Mouse (Mus musculus) cerebellum, adult 2 months (tissue): Measurements from ENCODE around the gene Tnrc6b. TPM values are rescaled to one million over a fixed set of nuclear protein-coding genes. Genes with fewer than 3 reads are reported as not detected.

ENCODE experiments used
- DNase-seq, 2 experiments: peaks; one replicate each; pipeline ENCODE4 v3.0.0; 2021
- H3K27ac ChIP-seq: fragments of 200-500 bp; 2 replicates; pipeline ENCODE4 v1.5.1; 2012; ENCODE audit warnings: low read length, control low read depth, inconsistent platforms; ENCODE audit not compliant: insufficient read depth
- H3K27me3 ChIP-seq: fragments of 200-500 bp; 2 replicates; pipeline ENCODE4 v1.6.1; 2012; ENCODE audit warnings: inconsistent platforms, mild to moderate bottlenecking, low read length, moderate library complexity; ENCODE audit not compliant: control insufficient read depth, insufficient read depth
- H3K4me1 ChIP-seq: fragments of 200-500 bp; 2 replicates; pipeline ENCODE4 v1.6.1; 2011; ENCODE audit warnings: low read length; ENCODE audit not compliant: control insufficient read depth, insufficient read depth
- H3K4me3 ChIP-seq: fragments of 200-500 bp; replicated peaks from 2 replicates; pipeline ENCODE3; 2011; ENCODE audit warnings: mild to moderate bottlenecking, low read depth, low read length, control low read depth; ENCODE audit not compliant: insufficient read depth
- CTCF ChIP-seq: fragments of 200-500 bp; IDR thresholded peaks from 2 replicates; pipeline ENCODE4 v1.5.1; 2011; ENCODE audit warnings: low read depth, mild to moderate bottlenecking, control low read depth, low read length, moderate library complexity, borderline replicate concordance; ENCODE audit not compliant: insufficient read depth
- POLR2A ChIP-seq: fragments of 200-500 bp; IDR thresholded peaks from 2 replicates; pipeline ENCODE4 v1.6.1; 2011; ENCODE audit warnings: low read length, control low read depth, borderline replicate concordance; ENCODE audit not compliant: insufficient read depth
- WGBS: fragments of 180-500 bp; shearing (Covaris S2); methylation state at CpG from one replicate; pipeline ENCODE4 v1.1.7; 2018; 5-methylcytosine and 5-hydroxymethylcytosine counted together
- polyA plus RNA-seq: library from polyadenylated mRNA; depleted of rRNA; stranded (reverse); fragments of >200 nt; gene quantifications from 2 replicates; pipeline ENCODE4 v1.2.3, GENCODE M21; 2012

Gene Tnrc6b
- polyA plus RNA-seq, 1 experiment: 32.5 TPM

- Histone ChIP-seq H3K27me3 (no peaks in the 10 kb centered on the region), H3K4me3 (no peak overlapping the region), H3K27ac (no peak overlapping the region), H3K4me1 (peaks cover 5% of the 10 kb centered on the region)
- 88% methylated on average over 7 of the region's 7 CpGs for WGBS
- TF ChIP-seq CTCF: no peak
- no peak for TF ChIP-seq POLR2A
- DNase-seq: no peak
These were observed 103.7 kb downstream of the Tnrc6b start for GRCm38 (mm10) chr15:80814792-80815191.

GRCm38 (mm10) chr15:80822276-80822675 lies 111.2 kb downstream of the Tnrc6b start:
- TF ChIP-seq CTCF: no peak
- no peak for TF ChIP-seq POLR2A
- Histone ChIP-seq H3K4me3 (no peak overlapping the region), H3K27ac (no peak overlapping the region), H3K27me3 (no peaks in the 10 kb centered on the region), H3K4me1 (peaks cover 9% of the 10 kb centered on the region)
- no peak for DNase-seq
- WGBS: 27% methylated on average over 1 of the region's 1 CpGs

- Histone ChIP-seq H3K4me3 (no peak overlapping the region), H3K27me3 (no peaks in the 10 kb centered on the region), H3K27ac (no peak overlapping the region), H3K4me1 (peaks cover 10% of the 10 kb centered on the region)
- DNase-seq: no peak
- TF ChIP-seq CTCF (no peak), POLR2A (no peak)
- WGBS: 86% methylated on average over 3 of the region's 3 CpGs
These were observed 120.1 kb downstream of the Tnrc6b start for GRCm38 (mm10) chr15:80831170-80831569.

GRCm38 (mm10) chr15:80832808-80833207 lies 121.7 kb downstream of the Tnrc6b start:
- Histone ChIP-seq H3K4me1 (peaks cover 15% of the 10 kb centered on the region), H3K27ac (no peak overlapping the region), H3K27me3 (no peaks in the 10 kb centered on the region), H3K4me3 (no peak overlapping the region)
- DNase-seq: no peak
- TF ChIP-seq POLR2A (no peak), CTCF (no peak)
- WGBS: 48% methylated on average over 3 of the region's 3 CpGs

GRCm38 (mm10) chr15:80836246-80836645 lies 125.1 kb downstream of the Tnrc6b start:
- TF ChIP-seq CTCF (no peak), POLR2A (no peak)
- peak in 1 of 2 experiments; percentile 34 for DNase-seq
- 31% methylated on average over 3 of the region's 3 CpGs for WGBS
- Histone ChIP-seq H3K27ac (no peak overlapping the region), H3K4me3 (no peak overlapping the region), H3K4me1 (peaks cover 29% of the 10 kb centered on the region), H3K27me3 (no peaks in the 10 kb centered on the region)

- H3K27me3 ChIP-seq: no peaks in the 10 kb centered on the region
- 44% methylated on average over 4 of the region's 4 CpGs for WGBS
- TF ChIP-seq POLR2A: no peak
- TF ChIP-seq CTCF: no peak
- no peak overlapping the region for H3K27ac ChIP-seq
- DNase-seq: no peak
- no peak overlapping the region for H3K4me3 ChIP-seq
- H3K4me1 ChIP-seq: peaks cover 25% of the 10 kb centered on the region
These were observed 127.7 kb downstream of the Tnrc6b start for GRCm38 (mm10) chr15:80838836-80839235.

- TF ChIP-seq POLR2A: no peak
- no peak for TF ChIP-seq CTCF
- H3K27me3 ChIP-seq: no peaks in the 10 kb centered on the region
- peaks cover 22% of the 10 kb centered on the region for H3K4me1 ChIP-seq
- WGBS: 48% methylated on average over 9 of the region's 9 CpGs
- H3K4me3 ChIP-seq: no peak overlapping the region
- peak; percentile 38 to 45 for DNase-seq
- H3K27ac ChIP-seq: no peak overlapping the region
These were observed 128.7 kb downstream of the Tnrc6b start for GRCm38 (mm10) chr15:80839653-80840420.

GRCm38 (mm10) chr15:80844262-80844661 lies 133.1 kb downstream of the Tnrc6b start:
- WGBS: 80% methylated on average over 1 of the region's 1 CpGs
- no peak for TF ChIP-seq POLR2A
- H3K4me3 ChIP-seq: no peak overlapping the region

GRCm38 (mm10) chr15:80844926-80845325 lies 133.8 kb downstream of the Tnrc6b start:
- Histone ChIP-seq H3K27me3 (no peaks in the 10 kb centered on the region), H3K4me3 (no peak overlapping the region), H3K4me1 (peaks cover 14% of the 10 kb centered on the region), H3K27ac (no peak overlapping the region)
- WGBS: 95% methylated on average over 2 of the region's 2 CpGs
- no peak for DNase-seq
- no peak for TF ChIP-seq POLR2A
- no peak for TF ChIP-seq CTCF

More at GRCm38 (mm10) chr15:80844262-80844661, 133.1 kb downstream of the Tnrc6b start:
- no peak for DNase-seq
- Histone ChIP-seq H3K27ac (no peak overlapping the region), H3K4me1 (peaks cover 13% of the 10 kb centered on the region; the same call in 1 of the 2 replicates), H3K27me3 (no peaks in the 10 kb centered on the region)
